Mouse (Mus musculus) kidney, postnatal 0 days (tissue): ENCODE measurements around the gene Celsr2. TPM values are rescaled to one million over a fixed set of nuclear protein-coding genes. Genes with fewer than 3 reads are reported as not detected.

Experiments used
- ATAC-seq: fragments of 200-750 bp; cut with Nextera tagmentation; replicated peaks from 2 replicates; pipeline ENCODE4 v1.8.0; 2017; ENCODE audit warnings: low read depth, moderate number of reproducible peaks, moderate TSS enrichment, moderate library complexity; ENCODE audit not compliant: low FRiP score
- DNase-seq: peaks from one replicate; pipeline ENCODE4 v3.0.0-alpha.2; 2016; ENCODE audit warnings: low spot score
- H3K27ac ChIP-seq: fragments of 300-500 bp; sonication (generic); 2 replicates; pipeline ENCODE4 v1.5.1; 2014; ENCODE audit warnings: mild to moderate bottlenecking
- H3K27me3 ChIP-seq: fragments of 300-500 bp; sonication (generic); 2 replicates; pipeline ENCODE4 v1.6.1; 2014; ENCODE audit warnings: low read length, mixed read lengths; ENCODE audit not compliant: insufficient read depth
- H3K36me3 ChIP-seq: fragments of 300-500 bp; sonication (generic); 2 replicates; pipeline ENCODE4 v1.6.1; 2014; ENCODE audit warnings: low read length, mixed read lengths; ENCODE audit not compliant: insufficient read depth
- H3K4me1 ChIP-seq: fragments of 300-500 bp; sonication (generic); replicated peaks from 2 replicates; pipeline ENCODE4 v1.6.1; 2014; ENCODE audit warnings: antibody characterized with exemption, low read length, mixed read lengths; ENCODE audit not compliant: insufficient read depth
- H3K4me2 ChIP-seq: fragments of 300-500 bp; sonication (generic); 2 replicates; pipeline ENCODE4 v1.6.1; 2014; ENCODE audit warnings: mild to moderate bottlenecking, low read length, moderate library complexity, mixed read lengths
- H3K4me3 ChIP-seq: fragments of 300-500 bp; sonication (generic); replicated peaks from 2 replicates; pipeline ENCODE4 v1.5.1; 2014; ENCODE audit warnings: low read depth, low read length
- H3K9ac ChIP-seq: fragments of 300-500 bp; sonication (generic); 2 replicates; pipeline ENCODE4 v1.6.1; 2014; ENCODE audit warnings: low read depth, low read length
- H3K9me3 ChIP-seq: fragments of 300-500 bp; sonication (generic); replicated peaks from 2 replicates; pipeline ENCODE4 v1.6.1; 2016; ENCODE audit warnings: low read length, inconsistent platforms, mixed read lengths
- CTCF ChIP-seq: IDR thresholded peaks from 2 replicates; pipeline ENCODE4 v1.5.1; 2016; ENCODE audit warnings: antibody characterized with exemption, low read depth, mild to moderate bottlenecking, moderate library complexity
- WGBS: fragments of 180-500 bp; shearing (Covaris S2); extraction: QIAGEN DNeasy Blood & Tissue Kit; methylation state at CpG from one replicate; pipeline ENCODE4 v1.1.7; 2014; 5-methylcytosine and 5-hydroxymethylcytosine counted together
- polyA plus RNA-seq: library from polyadenylated mRNA; unstranded; fragments of >200 nt; fragmentation: Nextera tagmentation; extraction: Ambion mirVana; gene quantifications from 2 replicates; pipeline ENCODE4 v1.2.1, GENCODE M21; 2015

Celsr2 gene
- polyA plus RNA-seq, 1 experiment from 2014 or later = 15.1 TPM

DNA sequence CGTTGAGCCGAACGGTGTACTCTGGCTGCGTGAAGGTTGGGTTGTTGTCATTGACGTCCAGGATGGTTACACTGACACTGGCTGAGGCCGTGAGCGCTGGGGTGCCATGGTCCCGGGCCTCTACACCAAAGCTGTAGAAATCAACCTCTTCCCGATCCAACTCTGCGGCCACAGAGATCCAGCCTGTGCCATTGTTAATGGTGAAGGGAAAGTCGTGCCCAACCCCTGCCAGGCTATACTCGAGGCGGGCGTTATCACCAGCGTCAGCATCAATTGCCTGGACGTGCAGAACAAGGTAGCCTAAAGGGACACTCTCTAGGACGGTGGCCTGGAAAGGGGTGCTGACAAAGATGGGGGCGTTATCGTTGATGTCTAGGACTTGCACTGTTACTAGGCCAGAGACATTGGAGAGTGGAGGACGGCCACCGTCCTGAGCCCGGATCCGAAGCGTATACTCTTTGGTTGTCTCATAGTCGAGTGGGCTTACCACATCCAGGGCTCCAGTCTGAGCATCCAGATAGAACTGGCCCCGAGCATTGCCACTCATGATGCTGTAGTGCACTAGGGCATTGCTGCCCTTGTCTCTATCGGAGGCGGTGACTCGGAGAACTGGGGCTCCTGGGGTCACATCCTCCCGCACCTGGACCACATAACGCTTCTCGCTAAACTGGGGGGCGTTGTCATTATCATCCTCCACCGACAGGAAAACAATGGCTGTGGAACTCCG lies 1.6 kb downstream of the Celsr2 start:
- H3K27ac ChIP-seq = no peak overlapping the region
- peaks cover 29% of the 10 kb centered on the region for H3K4me1 ChIP-seq
- DNase-seq (no peak), ATAC-seq (no peak)
- no peak overlapping the region for H3K9ac ChIP-seq
- peaks cover 13% of the 10 kb centered on the region; the same call in 1 of the 2 replicates for H3K36me3 ChIP-seq
- no peaks in the 10 kb centered on the region for H3K27me3 ChIP-seq
- no peak for TF ChIP-seq CTCF
- no peak overlapping the region for H3K4me3 ChIP-seq
- H3K4me2 ChIP-seq = no peak overlapping the region
- 97% methylated on average over 35 of the region's 35 CpGs for WGBS
- no peaks in the 10 kb centered on the region for H3K9me3 ChIP-seq

DNA sequence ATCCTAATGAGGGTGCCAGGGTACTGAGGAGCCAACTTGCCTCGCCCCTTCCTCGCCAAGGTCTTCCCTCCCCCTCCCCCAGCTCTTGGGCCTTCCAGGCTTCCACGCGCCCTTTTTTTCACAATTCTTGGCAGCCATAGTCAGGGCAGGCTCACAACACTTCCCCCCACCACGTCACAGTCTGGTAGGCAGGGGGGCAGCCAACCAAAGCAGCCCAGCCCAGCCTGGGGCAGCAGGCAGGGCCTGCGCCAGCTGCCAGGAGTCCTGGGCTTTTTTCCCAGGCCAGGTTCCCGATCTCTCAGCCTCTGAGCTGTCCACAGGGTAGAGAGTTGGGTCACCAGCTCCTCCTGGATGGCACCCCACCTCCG lies 3.6 kb downstream of the Celsr2 start:
- no peak for TF ChIP-seq CTCF
- H3K4me1 ChIP-seq = peaks cover 29% of the 10 kb centered on the region
- WGBS = 40% methylated on average over 8 of the region's 8 CpGs
- peak overlapping the region; percentile 41 for H3K4me2 ChIP-seq
- no peaks in the 10 kb centered on the region for H3K9me3 ChIP-seq
- peak; percentile 83 for ATAC-seq
- H3K4me3 ChIP-seq = no peak overlapping the region
- H3K27me3 ChIP-seq = no peaks in the 10 kb centered on the region
- peak overlapping the region; percentile 97 for H3K27ac ChIP-seq
- peak overlapping the region; percentile 44; the same call in 1 of the 2 replicates for H3K9ac ChIP-seq
- DNase-seq = peak; percentile 73
- peaks cover 13% of the 10 kb centered on the region; the same call in 1 of the 2 replicates for H3K36me3 ChIP-seq

DNA sequence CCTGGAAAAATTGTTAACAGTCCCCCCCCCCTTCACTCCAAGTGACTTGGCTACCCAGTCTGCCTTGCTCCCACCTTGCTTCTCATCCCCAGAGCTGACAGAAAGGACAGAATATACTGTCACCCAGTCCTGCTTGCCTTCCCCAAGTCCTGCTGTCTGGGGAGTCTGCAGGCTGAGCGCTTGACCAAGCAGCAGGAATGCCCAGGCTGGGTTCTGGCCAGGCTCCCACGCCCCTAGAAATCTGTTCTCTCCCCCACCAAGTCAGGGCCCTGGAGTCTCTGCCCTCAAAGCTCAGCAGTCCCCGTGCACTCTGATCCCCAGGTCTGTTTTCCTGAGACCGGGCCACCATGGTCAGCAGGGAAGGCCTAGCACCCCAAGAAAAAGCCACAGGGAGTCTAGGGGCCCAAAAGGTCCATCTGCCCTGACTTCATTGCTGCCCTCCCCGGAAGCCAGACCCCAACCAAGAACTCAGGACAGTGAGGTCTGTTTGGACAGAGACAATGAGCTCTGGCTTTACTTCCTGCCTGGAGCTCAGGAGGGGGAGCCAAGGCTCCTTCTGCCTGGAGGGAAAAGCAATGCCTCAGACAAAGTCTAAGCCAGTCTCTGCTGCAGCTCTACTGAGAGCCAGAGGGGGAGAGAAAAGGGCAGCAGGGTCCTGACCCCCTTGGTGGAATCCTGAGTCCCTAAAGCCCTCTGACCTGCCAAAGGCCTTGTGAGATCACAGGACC lies 4.2 kb downstream of the Celsr2 start:
- no peaks in the 10 kb centered on the region for H3K27me3 ChIP-seq
- peak; percentile 81 for DNase-seq
- H3K9me3 ChIP-seq = no peaks in the 10 kb centered on the region
- H3K9ac ChIP-seq = peak overlapping the region; percentile 44; the same call in 1 of the 2 replicates
- WGBS = 27% methylated on average over 5 of the region's 5 CpGs
- peak; percentile 79 for ATAC-seq
- no peak overlapping the region for H3K4me3 ChIP-seq
- H3K36me3 ChIP-seq = peaks cover 19% of the 10 kb centered on the region; the same call in 1 of the 2 replicates
- peak overlapping the region; percentile 41 for H3K4me2 ChIP-seq
- peaks cover 29% of the 10 kb centered on the region for H3K4me1 ChIP-seq
- TF ChIP-seq CTCF = no peak
- H3K27ac ChIP-seq = peak overlapping the region; percentile 97

DNA sequence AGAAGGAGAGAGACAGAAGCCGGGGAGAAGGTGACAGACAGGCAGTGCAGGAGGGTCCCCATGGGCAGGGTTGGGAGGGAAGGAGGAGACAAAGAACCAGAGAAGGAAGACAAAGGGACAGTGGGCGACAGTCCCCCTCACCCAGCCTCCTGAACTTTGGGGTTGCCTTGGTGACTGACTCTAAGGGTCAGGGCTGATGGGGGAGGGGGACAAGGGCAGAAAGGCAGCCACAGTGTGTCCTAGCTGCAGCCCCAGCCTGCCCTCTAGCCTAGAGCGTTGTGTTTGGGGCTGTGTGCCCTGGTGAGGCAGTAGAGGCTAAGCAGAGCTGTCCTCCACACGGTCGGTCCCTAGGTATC lies 5.0 kb downstream of the Celsr2 start:
- ATAC-seq (no peak; the same call in 1 of the 2 replicates), DNase-seq (no peak)
- Histone ChIP-seq H3K4me2 (peak overlapping the region; percentile 41), H3K9me3 (no peaks in the 10 kb centered on the region), H3K4me3 (no peak overlapping the region), H3K36me3 (peaks cover 19% of the 10 kb centered on the region; the same call in 1 of the 2 replicates), H3K27ac (peak overlapping the region; percentile 97), H3K4me1 (peaks cover 29% of the 10 kb centered on the region), H3K9ac (peak overlapping the region; percentile 44; the same call in 1 of the 2 replicates), H3K27me3 (no peaks in the 10 kb centered on the region)
- no peak for TF ChIP-seq CTCF
- 26% methylated on average over 5 of the region's 5 CpGs for WGBS

DNA sequence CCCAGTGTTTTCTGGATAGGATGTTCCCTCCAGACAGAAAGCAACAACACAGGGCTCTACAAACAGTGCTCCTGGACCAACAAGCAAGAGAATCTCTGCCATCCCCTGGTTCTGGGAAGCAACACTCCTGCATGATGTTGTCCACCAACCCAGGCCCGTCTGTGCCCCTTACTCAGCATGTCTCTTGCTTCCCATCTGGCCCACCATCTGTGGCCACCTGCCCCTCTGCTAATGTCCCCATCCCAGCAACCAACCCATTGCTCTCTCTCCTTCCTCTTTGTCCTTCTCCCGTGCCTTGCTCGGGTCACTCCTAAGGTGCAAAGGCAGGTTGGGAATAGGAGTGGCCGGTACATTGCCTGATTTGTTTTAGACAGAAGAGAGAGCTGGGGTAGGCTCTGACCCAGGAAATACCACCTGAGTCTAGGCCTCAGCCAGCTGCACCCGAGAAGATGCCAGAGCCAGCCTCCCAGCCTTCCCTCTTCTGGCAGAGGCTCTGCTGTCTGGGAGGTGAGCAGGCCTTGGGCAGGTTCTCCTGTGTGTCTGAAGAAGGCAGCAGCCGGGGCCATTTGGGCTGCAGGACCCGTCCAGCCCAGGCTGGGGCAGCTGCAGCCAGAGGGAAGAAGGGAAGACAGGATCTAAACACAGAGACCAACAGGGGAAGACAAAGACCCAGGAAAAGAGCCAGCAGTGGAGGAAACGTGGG lies 5.5 kb downstream of the Celsr2 start:
- peak overlapping the region; percentile 97 for H3K27ac ChIP-seq
- H3K4me2 ChIP-seq = peak overlapping the region; percentile 18; the same call in 1 of the 2 replicates

DNA sequence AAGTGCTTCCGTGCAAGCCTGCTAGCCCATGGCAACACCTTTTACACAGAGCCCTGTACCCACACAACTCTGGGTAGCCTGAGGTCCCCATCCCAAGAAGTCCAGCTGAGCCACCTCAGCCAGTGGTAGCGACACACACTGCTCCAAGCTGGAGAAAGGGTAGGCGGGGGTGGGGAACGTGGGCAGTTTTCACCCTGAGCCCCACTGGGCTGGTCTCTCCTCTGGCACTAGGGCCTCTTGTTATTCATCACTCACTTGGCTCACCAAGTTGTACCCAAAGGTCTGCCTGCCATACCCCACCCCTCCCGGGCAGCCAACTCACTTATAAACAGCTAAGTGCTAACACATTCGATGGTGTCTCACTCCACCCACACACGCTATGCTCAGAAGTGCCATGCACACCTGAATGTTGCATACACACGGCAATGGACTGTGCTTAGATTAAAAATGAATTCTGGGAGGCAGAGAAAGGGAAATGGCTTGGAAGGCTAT lies 6.8 kb downstream of the Celsr2 start:
- H3K27me3 ChIP-seq = no peaks in the 10 kb centered on the region
- 91% methylated on average over 8 of the region's 8 CpGs for WGBS
- no peak for DNase-seq
- H3K27ac ChIP-seq = no peak overlapping the region
- H3K9me3 ChIP-seq = no peaks in the 10 kb centered on the region
- peaks cover 17% of the 10 kb centered on the region; the same call in 1 of the 2 replicates for H3K36me3 ChIP-seq
- no peak overlapping the region for H3K4me3 ChIP-seq
- TF ChIP-seq CTCF = no peak
- peaks cover 32% of the 10 kb centered on the region for H3K4me1 ChIP-seq
- no peak overlapping the region for H3K4me2 ChIP-seq
- H3K9ac ChIP-seq = no peak overlapping the region
- ATAC-seq = no peak

More for the DNA sequence above, 5.5 kb downstream of the Celsr2 start:
- ATAC-seq = no peak
- H3K27me3 ChIP-seq = no peaks in the 10 kb centered on the region
- H3K36me3 ChIP-seq = peaks cover 19% of the 10 kb centered on the region; the same call in 1 of the 2 replicates
- DNase-seq = no peak
- peaks cover 29% of the 10 kb centered on the region for H3K4me1 ChIP-seq
- H3K9me3 ChIP-seq = no peaks in the 10 kb centered on the region
- 46% methylated on average over 8 of the region's 8 CpGs for WGBS
- no peak for TF ChIP-seq CTCF
- peak overlapping the region; percentile 44; the same call in 1 of the 2 replicates for H3K9ac ChIP-seq
- no peak overlapping the region for H3K4me3 ChIP-seq
